Mouse (Mus musculus) 3134 (cell line): ENCODE results near the gene Ccr8.
"Not testable (repeated sequence)": the region's sequence is repeated elsewhere in the genome, so short reads cannot be mapped to it uniquely, and the experiment has no call there.

Source experiments
- DNase-seq: peaks from one replicate; pipeline ENCODE4 v3.0.0-alpha.2; 2011; ENCODE audit warnings: low spot score; ENCODE audit not compliant: insufficient read length; ENCODE audit errors: extremely low read depth

Ccr8 gene

DNA sequence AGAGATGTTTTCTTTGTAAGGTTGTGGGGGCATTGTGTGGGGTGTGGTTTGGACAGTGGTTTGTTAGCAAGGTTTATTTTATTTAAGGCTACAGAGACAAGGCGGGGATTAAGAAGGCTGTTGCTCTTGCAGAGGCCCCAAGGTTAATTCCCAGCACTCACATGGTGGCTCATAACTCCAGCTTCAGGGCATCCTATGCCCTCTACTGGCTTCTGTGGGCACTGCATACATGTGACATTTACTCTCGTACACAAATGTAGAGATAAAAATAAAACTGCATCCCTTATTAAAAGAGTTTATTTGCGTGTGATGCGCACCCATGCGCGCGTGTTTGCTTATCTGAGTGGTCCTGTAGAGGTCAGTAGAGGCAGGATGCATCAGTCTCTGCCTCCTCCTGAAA, 2.8 kb upstream of the Ccr8 start:
- no peak for DNase-seq

DNA sequence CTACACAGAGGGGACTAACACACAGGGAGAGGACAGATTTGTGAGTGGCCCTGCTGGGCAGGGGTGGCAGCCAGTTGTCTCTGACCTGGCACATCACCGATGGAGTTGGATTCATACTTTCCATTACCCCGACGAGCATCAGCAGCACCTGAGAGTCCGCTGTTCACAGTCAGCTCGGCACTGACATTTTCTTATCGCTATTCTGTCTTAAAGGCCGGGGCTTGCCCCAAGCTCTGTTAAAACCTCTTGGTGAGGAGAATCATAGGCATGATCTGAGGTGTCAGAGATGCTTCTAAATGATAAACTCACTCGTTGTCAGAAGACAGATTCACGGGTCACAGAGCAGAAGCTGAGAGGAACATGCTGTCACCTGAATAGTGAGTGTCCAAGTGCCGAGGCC, 828 bp upstream of the Ccr8 start:
- DNase-seq = no peak

DNA sequence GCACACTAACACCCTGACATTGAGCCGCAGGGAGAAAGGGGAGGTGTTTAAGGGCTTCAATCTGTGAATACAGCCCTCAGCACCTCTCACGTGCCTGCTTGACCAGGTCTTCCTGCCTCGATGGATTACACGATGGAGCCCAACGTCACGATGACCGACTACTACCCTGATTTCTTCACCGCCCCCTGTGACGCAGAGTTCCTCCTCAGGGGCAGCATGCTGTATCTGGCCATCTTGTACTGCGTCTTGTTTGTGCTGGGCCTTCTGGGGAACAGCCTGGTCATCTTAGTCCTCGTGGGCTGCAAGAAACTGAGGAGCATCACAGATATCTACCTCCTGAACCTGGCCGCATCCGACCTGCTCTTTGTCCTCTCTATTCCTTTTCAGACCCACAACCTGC, 1.8 kb downstream of the Ccr8 start:
- no peak for DNase-seq

DNA sequence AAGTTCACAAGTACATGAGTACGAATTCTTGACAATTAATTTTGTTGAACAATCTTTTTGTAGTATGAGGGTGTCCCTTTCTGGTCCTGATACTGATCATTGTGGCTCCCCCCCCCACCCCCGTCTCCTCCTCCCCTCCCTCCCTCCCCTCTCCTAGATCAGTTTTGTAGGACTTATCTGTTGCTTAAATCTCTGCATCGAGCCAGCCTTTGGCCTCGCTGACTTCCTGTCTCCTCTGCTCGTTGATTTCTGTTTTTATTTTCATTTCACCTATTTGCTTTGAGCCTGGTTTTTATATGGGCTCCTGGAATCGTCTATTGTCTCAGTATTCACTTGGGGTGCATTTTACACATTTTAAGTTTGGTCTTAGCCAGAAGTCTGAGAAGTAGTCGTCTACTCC, 4.0 kb downstream of the Ccr8 start:
- DNase-seq = no peak

- no peak for DNase-seq
These were observed 6.8 kb downstream of the Ccr8 start for GRCm38 (mm10) chr9:120098682-120099081.

DNA sequence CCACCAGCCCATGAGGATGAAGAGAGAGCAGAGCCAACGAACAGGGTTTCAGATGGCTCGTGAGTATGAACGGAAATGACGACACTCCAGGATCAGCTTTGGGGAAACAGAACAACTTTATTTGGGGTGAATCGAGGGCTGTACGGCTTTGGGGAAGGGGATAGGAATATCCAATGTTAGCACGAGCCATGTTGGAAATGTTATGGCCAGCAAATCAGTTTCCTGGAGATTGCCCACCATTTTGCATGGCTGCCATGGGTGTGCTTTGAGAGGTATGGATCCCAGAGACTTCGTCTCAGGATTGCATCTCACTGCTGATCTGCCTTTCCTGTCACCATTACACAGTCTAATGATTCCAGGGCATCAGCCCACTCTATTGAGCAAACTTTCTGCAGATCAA, 7.4 kb downstream of the Ccr8 start:
- DNase-seq = no peak

DNA sequence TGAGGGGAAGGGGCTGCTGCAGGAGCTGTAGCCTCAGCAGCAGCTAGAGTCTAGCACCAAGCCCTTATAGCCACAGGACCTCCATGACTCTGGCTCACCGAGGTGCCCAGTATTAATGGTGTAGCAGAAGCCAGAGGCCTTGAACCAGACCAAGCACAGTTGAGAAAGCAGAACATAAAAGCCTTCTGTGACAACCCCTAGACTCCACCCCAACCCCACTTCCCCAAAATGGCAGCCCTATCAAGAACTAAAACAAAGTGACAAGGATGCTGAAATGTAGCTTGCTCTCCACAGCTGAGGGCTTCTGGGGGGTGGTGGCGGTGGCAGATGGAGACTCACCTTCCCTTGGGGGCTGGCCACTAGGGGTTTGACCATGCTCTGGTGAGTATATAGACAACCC, 9.3 kb downstream of the Ccr8 start:
- no peak for DNase-seq

GRCm38 (mm10) chr9:120108953-120109352, 17.0 kb downstream of the Ccr8 start:
- DNase-seq = not testable (repeated sequence)

DNA sequence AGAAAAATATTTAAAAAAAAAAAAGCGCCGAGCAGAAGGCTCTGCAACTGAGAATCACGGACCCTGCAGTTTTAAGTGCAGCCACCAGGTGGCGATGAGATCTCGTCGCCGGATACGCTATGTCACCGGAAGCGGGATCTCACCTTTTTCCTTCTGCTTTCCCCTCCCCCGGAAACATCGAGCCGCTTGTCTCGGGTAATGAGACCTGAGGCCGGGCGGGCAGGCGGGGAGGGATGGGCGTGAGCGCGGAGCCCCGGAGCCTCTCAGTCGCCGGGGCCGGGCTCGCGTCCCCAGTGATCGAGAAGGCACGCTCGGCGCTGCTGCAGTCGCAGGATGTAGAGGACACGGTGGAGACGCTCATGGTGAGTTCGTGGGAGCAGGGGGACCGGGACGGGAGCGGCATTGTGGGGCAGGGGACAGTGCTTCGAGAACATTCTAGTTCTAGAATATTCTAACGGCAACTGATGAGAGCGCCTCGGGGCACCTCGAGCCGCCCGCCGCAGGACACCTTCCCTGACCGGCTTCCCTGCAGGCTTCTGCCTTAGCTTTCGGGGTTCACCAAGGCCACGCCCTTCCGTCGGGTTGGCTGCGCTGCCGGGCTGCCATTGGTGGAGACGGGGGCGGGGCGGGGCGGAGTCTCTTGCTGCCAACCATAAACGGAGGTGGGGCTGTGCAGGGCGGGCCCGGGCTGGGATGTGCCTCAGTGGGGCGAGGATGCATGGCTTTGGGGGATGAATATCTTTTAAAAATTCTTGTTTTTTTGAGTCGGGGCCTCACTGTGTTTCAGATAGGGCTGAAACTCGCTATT, 18.5 kb downstream of the Ccr8 start, which contains the start of gene Slc25a38:
Slc25a38 (plus strand) TSS at position 164 of the 808 bp plus-strand sequence.
- peak; percentile 91 for DNase-seq

- DNase-seq = no peak
These were observed 19.4 kb downstream of the Ccr8 start for GRCm38 (mm10) chr9:120111156-120111945.

GRCm38 (mm10) chr9:120112472-120112871, 20.6 kb downstream of the Ccr8 start:
- DNase-seq = no peak

DNA sequence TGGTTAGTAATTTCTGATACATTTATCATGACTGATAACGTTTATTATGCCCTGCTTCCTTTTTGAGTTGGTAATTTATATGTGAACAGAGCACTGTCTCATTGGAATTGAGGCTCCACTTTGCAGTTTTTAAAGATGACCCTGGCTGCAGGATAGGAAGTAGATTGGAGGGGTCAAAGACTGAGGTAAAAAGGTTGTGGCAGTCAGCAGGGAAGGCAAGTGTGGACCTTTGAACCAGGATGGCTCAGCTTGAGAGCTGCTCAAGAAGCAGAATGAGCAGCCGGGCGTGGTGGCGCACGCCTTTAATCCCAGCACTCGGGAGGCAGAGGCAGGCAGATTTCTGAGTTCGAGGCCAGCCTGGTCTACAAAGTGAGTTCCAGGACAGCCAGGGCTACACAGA, 21.5 kb downstream of the Ccr8 start:
- DNase-seq = no peak

DNA sequence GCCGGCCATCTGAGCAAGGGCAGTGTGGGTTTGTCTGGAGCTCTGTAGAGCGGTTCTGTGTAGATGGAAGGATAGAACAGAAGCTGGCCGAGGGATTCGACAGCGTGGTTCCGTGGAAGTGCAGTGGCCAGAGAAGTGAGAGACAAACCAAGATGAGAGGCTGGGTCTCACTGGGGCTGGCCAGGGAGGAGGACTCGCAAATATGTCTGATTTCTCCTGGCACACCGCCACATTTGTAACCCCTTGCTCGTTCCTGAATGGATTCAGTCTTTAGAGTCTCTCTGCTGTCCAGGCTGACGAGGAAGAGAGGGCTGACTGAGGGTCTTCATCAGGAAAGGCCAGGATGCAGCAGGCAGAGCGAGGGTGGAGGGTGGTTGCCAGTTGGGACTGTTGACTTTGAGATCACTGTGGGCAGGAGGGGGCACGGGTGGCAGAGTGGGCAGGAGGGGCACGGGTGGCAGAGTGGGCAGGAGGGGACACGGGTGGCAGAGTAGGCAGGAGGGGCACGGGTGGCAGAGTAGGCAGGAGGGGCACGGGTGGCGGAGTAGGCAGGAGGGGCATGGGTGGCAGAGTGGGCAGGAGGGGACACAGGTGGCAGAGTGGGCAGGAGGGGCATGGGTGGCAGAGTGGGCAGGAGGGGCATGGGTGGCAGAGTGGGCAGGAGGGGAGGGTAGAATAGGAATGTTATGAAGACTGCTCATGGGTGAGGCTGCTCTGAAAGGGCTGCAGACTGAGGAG, 22.3 kb downstream of the Ccr8 start:
- no peak for DNase-seq

DNA sequence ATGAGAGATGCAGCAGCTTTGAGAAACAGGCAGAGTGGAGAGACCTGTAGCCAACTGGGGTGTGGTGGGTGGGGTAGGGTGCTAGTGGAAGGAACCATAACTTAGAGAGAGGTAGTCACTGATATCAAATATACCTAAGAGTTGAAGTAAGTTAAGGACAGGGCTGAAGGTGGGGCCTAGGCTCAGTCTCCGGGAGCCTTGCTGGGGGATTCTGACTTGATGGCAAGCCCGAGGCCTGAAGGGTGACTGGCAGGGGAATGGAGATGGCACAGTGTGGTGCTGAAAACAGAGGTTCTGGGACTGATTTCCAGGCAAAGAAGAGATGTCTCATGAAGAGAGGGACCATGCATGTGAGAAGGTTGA, 22.9 kb downstream of the Ccr8 start:
- DNase-seq = no peak

DNA sequence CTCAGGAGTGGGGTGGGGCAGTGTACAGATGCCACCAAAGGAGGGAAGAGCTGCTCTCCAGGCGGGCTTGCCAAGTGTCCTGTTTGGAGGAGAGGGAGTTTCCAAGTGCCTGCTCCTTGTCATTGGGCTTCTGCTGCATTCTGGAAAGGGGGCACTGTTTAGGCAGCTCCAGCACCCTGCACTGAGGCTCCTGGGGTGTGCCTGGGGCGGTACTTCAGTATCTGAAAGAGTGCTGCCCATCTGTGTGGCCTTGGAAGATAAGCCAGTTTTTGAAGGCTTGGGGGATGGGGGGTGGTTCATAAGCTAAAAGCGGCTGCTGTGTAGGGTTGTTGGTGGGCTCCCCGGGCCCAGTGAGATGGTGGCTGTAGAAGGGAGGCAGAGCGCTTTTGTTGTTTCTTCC, 23.7 kb downstream of the Ccr8 start:
- DNase-seq = no peak

- no peak for DNase-seq
These were observed 24.3 kb downstream of the Ccr8 start for GRCm38 (mm10) chr9:120116184-120116624.

DNA sequence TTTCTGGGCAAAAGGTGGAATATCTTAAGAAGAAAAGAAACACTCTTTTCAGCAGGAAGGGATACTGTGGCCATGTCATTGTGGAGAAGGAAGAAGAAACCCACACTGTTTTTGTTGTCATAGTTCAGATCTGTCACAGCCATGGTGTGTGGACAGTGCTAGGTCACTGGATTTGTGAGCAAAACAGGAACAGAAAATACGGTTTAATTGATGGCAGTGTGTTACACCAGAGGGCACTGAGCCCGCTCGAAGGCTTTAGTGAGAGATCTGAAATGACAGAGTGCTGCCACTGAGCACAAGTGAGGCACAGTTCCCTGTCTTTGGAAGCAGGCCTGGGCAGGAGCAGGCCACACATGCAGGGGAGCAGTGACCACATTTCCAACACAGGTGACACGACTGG, 26.3 kb downstream of the Ccr8 start:
- no peak for DNase-seq

DNA sequence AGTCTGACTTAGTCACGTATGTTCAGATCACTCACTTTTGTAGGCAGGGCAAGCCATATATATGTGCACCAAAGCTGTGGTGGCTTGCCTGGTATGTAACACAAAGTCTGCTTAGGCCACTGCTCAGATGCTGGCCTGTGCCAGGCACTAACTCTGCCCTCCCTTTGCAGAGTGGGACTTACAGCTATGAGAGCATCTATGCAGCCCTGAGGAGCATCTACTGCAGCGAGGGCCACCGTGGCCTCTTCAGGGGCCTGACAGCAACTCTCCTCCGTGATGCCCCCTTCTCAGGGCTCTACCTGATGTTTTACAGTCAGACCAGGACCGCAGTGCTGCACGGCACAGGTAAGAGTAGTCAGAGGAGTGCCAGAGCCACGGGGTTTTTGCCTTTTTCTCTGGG, 28.6 kb downstream of the Ccr8 start:
- DNase-seq = no peak

GRCm38 (mm10) chr9:120126868-120127267, 35.0 kb downstream of the Ccr8 start:
- peak; percentile 28 for DNase-seq

GRCm38 (mm10) chr9:120127538-120128251, 35.8 kb downstream of the Ccr8 start, which contains the start of gene Rpsa:
Rpsa (plus strand) TSS chr9:120127689.
- peak; percentile 99 for DNase-seq

- peak; percentile 25 for DNase-seq
These were observed 37.4 kb downstream of the Ccr8 start for GRCm38 (mm10) chr9:120129276-120129675.
